Mouse (Mus musculus) liver (tissue): ENCODE measurements around the gene Eef1a2.

Source experiments
- DNase-seq: peaks from one replicate; pipeline ENCODE4 v3.0.0-alpha.2; 2020; ENCODE audit warnings: mixed read lengths

Gene Eef1a2

GRCm38 (mm10) chr2:181157716-181158302, 995 bp upstream of the Eef1a2 start:
- no peak for DNase-seq

GRCm38 (mm10) chr2:181157180-181157579, 366 bp upstream of the Eef1a2 start:
- no peak for DNase-seq

DNA sequence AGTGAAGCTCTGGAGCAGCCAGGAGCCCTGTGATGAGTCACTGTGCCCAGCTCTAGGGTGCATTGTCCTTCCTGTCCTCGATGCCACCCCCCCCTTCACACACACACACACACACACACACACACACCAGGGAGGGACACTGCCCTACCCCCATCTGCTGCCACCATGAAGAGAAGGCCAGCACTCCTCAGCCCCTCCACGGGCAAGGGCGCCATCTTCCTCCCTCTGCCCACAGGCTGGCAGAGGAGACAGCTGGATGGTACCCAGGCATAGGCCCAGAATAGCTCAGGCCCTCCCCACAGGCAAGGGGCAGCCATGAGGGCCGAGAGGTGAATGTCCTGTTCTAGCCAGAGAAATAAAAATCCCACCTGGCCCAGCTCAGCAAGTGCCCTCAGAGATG, 1.0 kb downstream of the Eef1a2 start:
- DNase-seq, result no peak

- no peak for DNase-seq
Observed at GRCm38 (mm10) chr2:181154831-181155415, 1.9 kb downstream of the Eef1a2 start.

DNA sequence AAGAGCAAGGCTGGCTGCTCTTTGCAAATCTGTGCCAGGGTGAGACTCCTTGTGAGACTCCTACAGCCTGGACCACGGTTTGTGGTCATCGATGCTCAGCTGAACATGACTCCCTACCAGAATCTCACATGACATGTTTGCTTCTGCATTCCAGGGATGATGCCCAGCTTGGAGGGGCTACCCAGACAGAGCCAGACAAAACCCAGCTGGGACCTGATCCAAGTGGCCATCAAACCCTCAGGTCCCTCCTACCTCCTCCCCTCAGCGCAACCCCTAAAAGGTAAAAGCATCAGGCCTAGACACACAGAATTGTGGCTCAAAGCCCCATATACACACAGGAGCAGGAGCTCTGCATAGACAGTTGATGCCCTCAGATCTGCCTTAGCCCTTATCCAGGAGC, 2.5 kb downstream of the Eef1a2 start:
- no peak for DNase-seq

GRCm38 (mm10) chr2:181153837-181154236, 3.0 kb downstream of the Eef1a2 start:
- DNase-seq, result peak; percentile 16

DNA sequence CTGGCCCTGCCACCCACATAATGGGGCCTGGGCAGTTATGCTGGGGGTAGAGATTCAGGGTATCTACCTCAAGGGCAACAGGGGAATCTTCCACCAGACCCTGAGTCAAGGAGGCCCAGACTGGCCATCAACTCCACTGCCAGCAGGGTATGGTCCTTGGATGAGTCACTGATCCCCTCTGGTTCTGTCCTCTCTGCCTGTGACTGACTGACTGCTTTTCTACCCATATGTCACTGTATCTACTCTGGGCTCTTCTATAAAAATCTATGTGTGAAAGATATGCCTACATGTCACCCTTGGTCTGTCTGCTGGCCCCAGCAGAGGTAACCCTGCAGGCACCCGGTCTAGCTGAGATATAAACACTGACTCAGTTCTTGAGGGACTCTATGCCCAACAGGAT, 3.7 kb downstream of the Eef1a2 start:
- DNase-seq, result no peak

DNA sequence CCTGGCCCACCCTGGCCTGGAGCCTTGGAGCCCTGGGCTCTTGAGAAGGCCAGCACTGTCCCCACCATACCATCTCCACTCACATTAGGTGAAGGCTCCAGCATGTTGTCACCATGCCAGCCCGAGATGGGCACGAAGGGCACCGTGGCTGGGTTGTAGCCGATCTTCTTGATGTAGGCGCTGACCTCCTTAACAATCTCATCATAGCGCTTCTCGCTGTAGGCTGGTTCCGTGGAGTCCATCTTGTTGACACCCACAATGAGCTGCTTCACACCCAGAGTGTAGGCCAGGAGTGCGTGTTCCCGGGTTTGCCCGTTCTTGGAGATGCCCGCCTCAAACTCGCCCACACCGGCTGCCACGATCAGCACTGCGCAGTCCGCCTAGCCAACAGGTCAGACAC, 4.1 kb downstream of the Eef1a2 start:
- DNase-seq, result no peak

- DNase-seq, result no peak
Observed at GRCm38 (mm10) chr2:181150281-181150680, 6.5 kb downstream of the Eef1a2 start.

GRCm38 (mm10) chr2:181148318-181148955, 8.4 kb downstream of the Eef1a2 start:
- no peak for DNase-seq

GRCm38 (mm10) chr2:181147546-181148317, 9.1 kb downstream of the Eef1a2 start:
- peak; percentile 20 for DNase-seq

GRCm38 (mm10) chr2:181146976-181147545, 9.8 kb downstream of the Eef1a2 start:
- no peak for DNase-seq

- no peak for DNase-seq
Observed at GRCm38 (mm10) chr2:181144675-181145074, 12.1 kb downstream of the Eef1a2 start.

DNA sequence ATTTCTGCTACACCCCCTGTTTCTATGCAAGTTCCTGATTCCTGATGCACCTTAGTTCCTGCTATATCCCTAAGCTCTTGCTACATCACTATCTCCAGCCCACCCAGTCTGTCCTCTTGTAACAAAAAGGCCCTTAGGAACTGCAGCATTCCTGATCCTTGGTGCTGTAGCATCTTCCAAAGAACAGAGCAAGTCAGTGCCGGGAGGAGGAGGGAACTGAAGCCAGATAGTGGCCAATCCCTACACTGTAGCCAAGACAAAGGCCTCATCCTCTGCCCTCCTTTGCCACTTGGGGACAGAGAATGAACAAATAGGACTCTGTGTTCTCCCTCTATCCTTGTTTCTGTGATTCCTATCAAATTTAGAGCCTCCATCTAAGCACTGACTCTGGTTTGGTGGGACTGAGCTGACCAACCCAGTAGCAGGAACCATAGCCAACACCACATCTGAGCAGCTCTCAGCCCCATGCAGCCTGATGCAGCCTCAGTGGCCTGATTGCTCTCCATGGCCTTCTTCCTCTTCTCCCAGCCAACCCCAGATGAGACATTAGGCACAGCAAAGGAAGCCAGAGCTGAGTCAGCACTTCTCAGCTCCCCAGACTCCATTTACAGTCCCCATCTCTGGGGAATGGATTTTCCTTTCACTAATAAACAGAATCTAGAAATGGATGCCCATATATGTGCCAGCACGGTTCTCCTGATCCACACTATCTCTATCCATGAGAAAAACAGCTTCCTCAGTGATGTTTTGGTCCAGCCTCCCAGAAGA, 13.1 kb downstream of the Eef1a2 start:
- no peak for DNase-seq

DNA sequence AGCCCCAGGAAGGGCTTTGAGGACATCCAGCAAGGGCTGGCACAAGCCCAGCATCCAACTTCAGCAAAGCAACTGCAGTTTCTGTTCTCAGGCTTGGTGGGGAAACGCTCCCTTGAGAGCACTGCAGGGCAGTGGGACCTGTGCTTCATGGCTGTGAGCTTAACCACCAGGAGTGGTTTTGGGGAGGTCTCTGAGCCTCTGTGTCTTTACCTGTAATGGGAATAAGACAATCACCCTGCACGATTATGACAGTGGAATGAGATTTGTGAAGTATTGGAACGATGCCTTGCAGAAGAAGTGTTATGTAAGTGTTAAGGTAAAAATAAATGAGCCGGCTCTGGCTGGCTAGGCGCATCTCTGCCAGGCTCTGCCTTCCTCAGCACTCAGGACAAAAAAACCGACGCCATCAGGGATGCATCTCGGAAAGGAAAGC, 14.1 kb downstream of the Eef1a2 start:
- DNase-seq, result no peak

- DNase-seq, result no peak
Observed at GRCm38 (mm10) chr2:181139641-181140193, 17.1 kb downstream of the Eef1a2 start.

GRCm38 (mm10) chr2:181136934-181137333, 19.9 kb downstream of the Eef1a2 start:
- DNase-seq, result peak; percentile 44

GRCm38 (mm10) chr2:181135446-181135818, 21.4 kb downstream of the Eef1a2 start:
- no peak for DNase-seq

DNA sequence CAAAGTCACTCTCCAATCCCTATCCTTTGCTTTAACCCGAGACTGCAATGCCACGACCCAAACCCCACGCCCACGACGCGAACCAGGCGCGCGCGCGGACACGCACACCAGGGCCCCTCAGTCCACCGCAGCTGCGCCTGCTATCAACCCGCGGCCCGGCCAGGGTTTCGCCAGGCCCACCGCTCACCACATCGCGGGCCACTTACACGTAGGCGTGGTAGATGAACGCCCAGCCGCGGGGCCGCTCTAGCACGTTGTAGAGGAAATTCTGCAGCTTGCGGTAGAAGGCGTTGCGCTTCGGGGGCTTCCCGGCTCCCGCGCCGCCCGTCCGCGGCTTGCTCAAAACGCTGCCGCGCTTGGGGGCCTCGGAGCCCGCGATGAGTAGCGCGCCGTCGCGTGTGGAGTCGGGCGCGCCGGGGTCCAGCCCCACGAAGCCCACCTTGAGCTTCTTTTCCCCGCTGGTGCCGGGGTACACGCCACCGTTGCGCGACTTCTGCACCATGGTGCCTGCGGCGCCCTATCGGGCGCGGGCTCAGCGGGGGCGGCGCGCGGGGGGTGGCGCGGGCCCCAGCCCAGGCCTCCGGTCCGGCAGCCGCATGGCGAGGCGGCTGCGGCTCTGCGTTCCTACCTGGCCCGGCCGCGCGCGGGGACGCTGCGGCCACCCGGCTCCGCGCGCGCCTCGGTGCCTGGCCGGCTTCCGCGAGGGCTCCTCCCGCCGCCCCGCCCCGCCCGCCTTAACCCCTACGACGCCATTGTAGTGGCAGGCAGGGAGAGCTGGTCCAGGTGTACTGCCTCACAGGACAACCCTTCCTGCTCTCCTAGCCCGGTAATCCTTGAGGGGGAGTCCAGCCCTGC, 22.0 kb downstream of the Eef1a2 start, which contains the start of gene Kcnq2:
Gene Kcnq2 (minus strand): TSS at position 710 of the 855 bp plus-strand sequence.
- DNase-seq, result no peak

GRCm38 (mm10) chr2:181133837-181134590, 22.8 kb downstream of the Eef1a2 start:
- DNase-seq, result no peak
